In the genomic region with DNA sequence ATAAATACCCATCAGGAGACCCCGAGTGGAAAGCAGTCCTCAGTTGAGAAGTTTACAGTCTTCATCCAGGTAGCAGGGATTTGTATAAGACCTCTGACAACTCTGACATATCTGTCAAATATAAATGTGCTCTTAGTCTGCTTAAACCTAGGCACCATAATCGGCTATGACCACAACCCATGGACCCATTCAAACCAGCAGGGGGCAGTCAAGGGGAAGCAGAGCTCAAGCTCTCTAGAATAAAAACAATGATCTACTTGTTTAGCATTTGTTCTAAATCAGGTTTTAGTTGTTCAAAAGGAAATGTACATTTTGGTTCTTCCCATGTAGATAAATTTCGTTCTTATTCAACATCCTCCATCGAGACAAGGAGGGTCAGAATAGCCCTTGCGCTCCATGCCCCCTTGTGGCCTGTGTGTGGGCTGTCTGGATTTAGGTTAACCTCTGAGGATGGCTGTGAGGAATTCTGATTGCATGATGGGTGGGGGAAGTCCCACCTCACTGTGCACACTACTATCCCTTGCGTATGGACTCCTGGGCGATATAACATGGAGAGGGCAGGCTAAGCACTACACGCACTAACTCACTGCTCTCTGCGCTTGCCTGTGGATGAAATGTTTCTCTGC, we compare ENCODE assay signal across 8 mouse cellular contexts. TPM values are rescaled to one million over a fixed set of nuclear protein-coding genes. Genes with fewer than 3 reads are reported as not detected.
DNase-seq lines count a peak whose midpoint lies in the region; ATAC-seq lines count a peak whose summit lies in the region.

No protein-coding gene starts in this region.

- DNase-seq in cerebellum, adult 8-10 months = peak; percentile 11
- no peak for DNase-seq in cerebellum, adult 9-11 months
- DNase-seq in limb, embryonic 11.5 days (ENCODE audit: low spot score) = peak; percentile 44
- no peak for DNase-seq in limb, embryonic 10.5 days (ENCODE audit: low spot score)
- peak; percentile 71 for DNase-seq in adrenal gland, postnatal 14 days
- peak; percentile 19 for DNase-seq in kidney, postnatal 14 days
- peak; percentile 79 for DNase-seq in naive thymus-derived CD4-positive, alpha-beta T cell, adult 2 months (ENCODE audit: low read depth)

- no peak for ATAC-seq in limb, embryonic 11.5 days (ENCODE audit: insufficient number of reproducible peaks, low FRiP score, low TSS enrichment, low read depth)
- no peak for ATAC-seq in forebrain, embryonic 16.5 days

- H3K4me2 ChIP-seq in limb, embryonic 11.5 days (ENCODE audit: low read depth, severe bottlenecking) = no peak overlapping the region
- H3K4me2 ChIP-seq in forebrain, embryonic 16.5 days (ENCODE audit: low read length) = no peak overlapping the region

- no peak overlapping the region for H3K27ac ChIP-seq in limb, embryonic 11.5 days (replicated peaks; ENCODE audit: low read depth, low read length)
- no peak overlapping the region for H3K27ac ChIP-seq in limb, embryonic 10.5 days
- H3K27ac ChIP-seq in forebrain, embryonic 16.5 days (ENCODE audit: low read length) = no peak overlapping the region

- H3K4me1 ChIP-seq in limb, embryonic 11.5 days (ENCODE audit: control insufficient read depth, insufficient read depth, low read length) = no peaks in the 10 kb centered on the region
- peaks cover 8% of the 10 kb centered on the region for H3K4me1 ChIP-seq in limb, embryonic 10.5 days
- H3K4me1 ChIP-seq in forebrain, embryonic 16.5 days (replicated peaks; ENCODE audit: control insufficient read depth, insufficient read depth, low read length) = no peaks in the 10 kb centered on the region

- H3K9me3 ChIP-seq in limb, embryonic 11.5 days (ENCODE audit: control insufficient read depth, low read length) = no peaks in the 10 kb centered on the region
- no peaks in the 10 kb centered on the region for H3K9me3 ChIP-seq in limb, embryonic 10.5 days (replicated peaks)
- H3K9me3 ChIP-seq in forebrain, embryonic 16.5 days (ENCODE audit: control insufficient read depth, low read length) = no peaks in the 10 kb centered on the region

- H3K4me3 ChIP-seq in limb, embryonic 11.5 days (ENCODE audit: low read depth, low read length) = no peak overlapping the region
- no peak overlapping the region for H3K4me3 ChIP-seq in limb, embryonic 10.5 days
- no peak overlapping the region for H3K4me3 ChIP-seq in forebrain, embryonic 16.5 days (replicated peaks; ENCODE audit: low read length)

- WGBS in limb, embryonic 11.5 days = 89% methylated on average over 9 of the region's 9 CpGs
- 93% methylated on average over 9 of the region's 9 CpGs for WGBS in limb, embryonic 10.5 days
- WGBS in forebrain, embryonic 16.5 days = 90% methylated on average over 9 of the region's 9 CpGs

- H3K27me3 ChIP-seq in limb, embryonic 11.5 days (ENCODE audit: control insufficient read depth, insufficient read depth, low read length) = no peaks in the 10 kb centered on the region
- H3K27me3 ChIP-seq in limb, embryonic 10.5 days (ENCODE audit: low read depth, poor library complexity, severe bottlenecking) = no peaks in the 10 kb centered on the region
- H3K27me3 ChIP-seq in forebrain, embryonic 16.5 days (replicated peaks; ENCODE audit: control insufficient read depth, insufficient read depth, low read length) = no peaks in the 10 kb centered on the region

- H3K9ac ChIP-seq in limb, embryonic 11.5 days (ENCODE audit: low read length) = no peak overlapping the region
- H3K9ac ChIP-seq in forebrain, embryonic 16.5 days (replicated peaks; ENCODE audit: low read depth, low read length) = no peak overlapping the region

- H3K36me3 ChIP-seq in limb, embryonic 11.5 days (ENCODE audit: control insufficient read depth, insufficient read depth, low read length) = no peaks in the 10 kb centered on the region; the same call in 1 of the 2 replicates
- H3K36me3 ChIP-seq in limb, embryonic 10.5 days = peaks cover 62% of the 10 kb centered on the region
- 0 out of 2 replicates have a peak, but pooled peaks cover 2% of the 10 kb centered on the region for H3K36me3 ChIP-seq in forebrain, embryonic 16.5 days (ENCODE audit: control insufficient read depth, insufficient read depth)

RNA-seq across cellular contexts. Expression of gene Thumpd2, which starts 19.2 kb away (rescaled TPM):
- 15.0 and 15.8 TPM in 2 replicates for polyA plus RNA-seq in limb, embryonic 11.5 days (2014; fragmentation: Nextera tagmentation; extraction: Ambion mirVana)
- polyA plus RNA-seq in limb, embryonic 10.5 days (2016; fragmentation: Nextera tagmentation; extraction: Ambion mirVana) = 13.6 and 15.3 TPM in 2 replicates
- total RNA-seq in adrenal gland, postnatal 14 days (2021) = 8.2 and 8.4 TPM in 2 replicates
- 9.0 and 10.0 TPM in 2 replicates for polyA plus RNA-seq in forebrain, embryonic 16.5 days (2015; fragmentation: Nextera tagmentation; extraction: Ambion mirVana)

Comparison
In these comparisons a context has a peak if more than half of its experiments do, and no peak if none do; other contexts are left out.
1. DNase-seq: peak in cerebellum, adult 8-10 months (single experiment), limb, embryonic 11.5 days (single experiment), adrenal gland, postnatal 14 days (single experiment), kidney, postnatal 14 days (single experiment) and naive thymus-derived CD4-positive, alpha-beta T cell, adult 2 months (single experiment); none in cerebellum, adult 9-11 months (single experiment) and limb, embryonic 10.5 days (single experiment).